Mouse (Mus musculus): ENCODE data around the gene Otub2. TPM values are rescaled to one million over a fixed set of nuclear protein-coding genes. Genes with fewer than 3 reads are reported as not detected.

The Otub2 gene
- polyA plus RNA-seq, 1 experiment from 2014 or later = 2.3 TPM

DNA sequence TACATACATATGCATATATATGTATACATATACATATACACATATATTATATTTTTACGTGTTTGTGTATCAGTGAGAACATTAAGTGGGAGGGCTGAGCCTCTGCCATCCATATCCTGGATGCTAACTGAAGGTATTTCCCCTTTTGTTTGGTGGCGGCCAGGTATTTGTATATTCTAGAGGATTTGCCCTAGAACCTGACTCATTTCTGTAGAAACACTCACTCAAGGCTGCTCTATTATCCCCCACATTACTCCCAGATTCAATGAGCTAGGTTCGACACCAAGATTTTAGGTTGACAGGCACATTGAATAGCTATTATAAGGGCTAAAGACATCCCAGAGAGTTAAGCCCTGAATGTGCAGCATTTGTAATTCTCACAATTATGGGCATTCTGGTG is 56.6 kb downstream of the Otub2 start:
- Histone ChIP-seq H3K9me3 (ENCODE audit: control insufficient read depth) (no peaks in the 10 kb centered on the region), H3K36me3 (ENCODE audit: control insufficient read depth, insufficient read depth) (peaks cover 5% of the 10 kb centered on the region; the same call in 1 of the 2 replicates), H3K4me1 (replicated peaks; ENCODE audit: control insufficient read depth, insufficient read depth, low read length) (no peaks in the 10 kb centered on the region), H3K9ac (ENCODE audit: low read depth, low read length) (no peak overlapping the region), H3K4me2 (replicated peaks; ENCODE audit: low read depth) (no peak overlapping the region), H3K4me3 (ENCODE audit: low read depth, low read length) (no peak overlapping the region), H3K27me3 (replicated peaks; ENCODE audit: control insufficient read depth, insufficient read depth, low read length) (no peaks in the 10 kb centered on the region), H3K27ac (ENCODE audit: low read depth, low read length) (no peak overlapping the region)
- 74% methylated on average over 3 of the region's 3 CpGs for WGBS
- TF ChIP-seq CTCF (IDR thresholded peaks at IDR 0.05; ENCODE audit: low read depth) = no peak
- no peak for ATAC-seq

- H3K4me2 ChIP-seq (replicated peaks; ENCODE audit: low read depth) = no peak overlapping the region
- no peaks in the 10 kb centered on the region for H3K27me3 ChIP-seq (replicated peaks; ENCODE audit: control insufficient read depth, insufficient read depth, low read length)
- H3K4me1 ChIP-seq (replicated peaks; ENCODE audit: control insufficient read depth, insufficient read depth, low read length) = no peaks in the 10 kb centered on the region
- H3K27ac ChIP-seq (ENCODE audit: low read depth, low read length) = no peak overlapping the region
- peaks cover 4% of the 10 kb centered on the region; the same call in 1 of the 2 replicates for H3K36me3 ChIP-seq (ENCODE audit: control insufficient read depth, insufficient read depth)
- H3K4me3 ChIP-seq (ENCODE audit: low read depth, low read length) = no peak overlapping the region
- H3K9ac ChIP-seq (ENCODE audit: low read depth, low read length) = no peak overlapping the region
- ATAC-seq = no peak
- no peak for TF ChIP-seq CTCF (IDR thresholded peaks at IDR 0.05; ENCODE audit: low read depth)
- H3K9me3 ChIP-seq (ENCODE audit: control insufficient read depth) = no peaks in the 10 kb centered on the region
These were observed 64.9 kb downstream of the Otub2 start for GRCm38 (mm10) chr12:103453361-103453760.

Other genes starting within 250 kb of the Otub2 start
- 0.44 and 0.51 TPM in 2 replicates for gene Prima1, start 146.5 kb upstream of the Otub2 start, polyA plus RNA-seq (2015; fragmentation: Nextera tagmentation; extraction: Ambion mirVana)
- not detected in 2 replicates for gene Fam181a, start 77.7 kb upstream of the Otub2 start, polyA plus RNA-seq (2015; fragmentation: Nextera tagmentation; extraction: Ambion mirVana)
- gene Asb2, start 32.7 kb upstream of the Otub2 start, polyA plus RNA-seq (2015; fragmentation: Nextera tagmentation; extraction: Ambion mirVana) = 15.1 and 18.5 TPM in 2 replicates
- gene 9330161L09Rik, start 19.1 kb downstream of the Otub2 start, polyA plus RNA-seq (2015; fragmentation: Nextera tagmentation; extraction: Ambion mirVana) = 0.35 TPM in 1 of 2 replicates, not detected in the other
- 84.6 and 106 TPM in 2 replicates for gene Ddx24, start 37.1 kb downstream of the Otub2 start, polyA plus RNA-seq (2015; fragmentation: Nextera tagmentation; extraction: Ambion mirVana)
- 79.3 and 84.8 TPM in 2 replicates for gene Ifi27, start 45.5 kb downstream of the Otub2 start, polyA plus RNA-seq (2015; fragmentation: Nextera tagmentation; extraction: Ambion mirVana)
- 86.6 and 95.5 TPM in 2 replicates for gene Ifi27l2a, start 55.0 kb downstream of the Otub2 start, polyA plus RNA-seq (2015; fragmentation: Nextera tagmentation; extraction: Ambion mirVana)
- gene Ifi27l2b, start 68.5 kb downstream of the Otub2 start, polyA plus RNA-seq (2015; fragmentation: Nextera tagmentation; extraction: Ambion mirVana) = 505 and 529 TPM in 2 replicates
- 0.56 and 0.65 TPM in 2 replicates for gene Ppp4r4, start 143.6 kb downstream of the Otub2 start, polyA plus RNA-seq (2015; fragmentation: Nextera tagmentation; extraction: Ambion mirVana)
- gene Serpina10, start 242.8 kb downstream of the Otub2 start, polyA plus RNA-seq (2015; fragmentation: Nextera tagmentation; extraction: Ambion mirVana) = 0.10 and 0.21 TPM in 2 replicates